Mouse (Mus musculus) gastrocnemius, postnatal 10 days (tissue): ENCODE data around the gene Ints3. TPM values are rescaled to one million over a fixed set of nuclear protein-coding genes. Genes with fewer than 3 reads are reported as not detected.
"Not testable (repeated sequence)": the region's sequence is repeated elsewhere in the genome, so short reads cannot be mapped to it uniquely, and the experiment has no call there.

Source experiments
- DNase-seq: peaks from one replicate; pipeline ENCODE4 v3.0.0; 2021; ENCODE audit warnings: mixed read lengths
- total RNA-seq, 2 experiments: library from RNA; stranded (reverse); gene quantifications; 2 replicates each; pipeline ENCODE4 v1.2.3; 2021

Gene Ints3
- total RNA-seq, 2 experiments from 2014 or later, result 18.4 to 24.3 TPM

DNA sequence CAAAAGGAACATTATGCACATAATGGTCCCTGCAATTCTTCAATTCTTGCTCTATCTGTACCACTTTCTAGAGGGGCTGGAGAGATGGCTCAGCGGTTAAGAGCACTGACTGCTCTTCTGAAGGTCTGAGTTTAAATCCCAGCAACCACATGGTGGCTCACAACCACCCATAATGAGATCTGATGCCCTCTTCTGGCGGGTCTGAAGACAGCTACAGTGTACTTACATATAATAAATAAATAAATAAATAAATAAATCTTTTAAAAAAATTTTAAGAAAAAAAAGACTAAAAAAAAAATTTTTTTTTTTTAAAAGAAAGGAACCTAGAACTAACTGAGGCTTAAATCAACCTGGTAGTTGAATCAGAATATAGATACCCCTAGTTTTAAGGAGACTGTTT is 90.6 kb downstream of the Ints3 start:
- not testable (repeated sequence) for DNase-seq

Other genes starting within 250 kb of the Ints3 start
- 1,000 to 10,000 TPM; 1,294 to 1,303 TPM for gene Rps27, start 220.0 kb downstream of the Ints3 start, total RNA-seq
- gene Rab13, start 219.9 kb downstream of the Ints3 start, total RNA-seq, result 10 to 100 TPM; 14.8 to 16.6 TPM
- 10 to 100 TPM; 48.6 to 52.8 TPM for gene Jtb, start 202.0 kb downstream of the Ints3 start, total RNA-seq
- under 1 TPM in 1 of 2 experiments, not detected in 1; 0.49 TPM for gene Creb3l4, start 190.1 kb downstream of the Ints3 start, total RNA-seq
- 10 to 100 TPM; 68.7 to 77.9 TPM for gene Slc39a1, start 185.4 kb downstream of the Ints3 start, total RNA-seq
- 10 to 100 TPM; 15.1 to 18.0 TPM for gene Crtc2, start 179.5 kb downstream of the Ints3 start, total RNA-seq
- 10 to 100 TPM; 36.0 to 38.9 TPM for gene Dennd4b, start 168.4 kb downstream of the Ints3 start, total RNA-seq
- gene Gatad2b, start 140.4 kb downstream of the Ints3 start, total RNA-seq, result 10 to 100 TPM; 48.5 to 57.8 TPM
- 1 to 10 TPM; 2.1 to 3.4 TPM for gene Slc27a3, start 43.7 kb downstream of the Ints3 start, total RNA-seq
- 10 to 100 TPM; 18.7 to 21.4 TPM for gene Npr1, start 32.2 kb upstream of the Ints3 start, total RNA-seq
- 10 to 100 TPM; 46.4 to 50.3 TPM for gene Ilf2, start 42.5 kb upstream of the Ints3 start, total RNA-seq
- 10 to 100 TPM; 63.2 to 67.2 TPM for gene Snapin, start 57.4 kb upstream of the Ints3 start, total RNA-seq
- gene Chtop, start 75.9 kb upstream of the Ints3 start, total RNA-seq, result 100 to 1,000 TPM; 103 to 108 TPM
- 10 to 100 TPM; 37.5 to 44.2 TPM for gene S100a1, start 80.8 kb upstream of the Ints3 start, total RNA-seq
- 10 to 100 TPM; 15.8 to 17.9 TPM for gene S100a13, start 80.8 kb upstream of the Ints3 start, total RNA-seq
- under 1 TPM in 1 of 2 experiments, not detected in 1; 0.23 TPM for gene S100a14, start 93.2 kb upstream of the Ints3 start, total RNA-seq
- gene S100a16, start 103.6 kb upstream of the Ints3 start, total RNA-seq, result 100 to 1,000 TPM; 124 to 128 TPM
- 1 to 10 TPM in 1 of 2 experiments, under 1 TPM in 1; 0.49 to 1.6 TPM for gene S100a3, start 127.0 kb upstream of the Ints3 start, total RNA-seq
- gene S100a2, start 156.6 kb upstream of the Ints3 start, total RNA-seq, result not detected
- gene Gm42674, start 168.3 kb upstream of the Ints3 start, total RNA-seq, result not detected
- 10 to 100 TPM in 1 of 2 experiments, 1 to 10 TPM in 1; 9.6 to 20.1 TPM for gene S100a4, start 170.1 kb upstream of the Ints3 start, total RNA-seq
- gene S100a5, start 174.9 kb upstream of the Ints3 start, total RNA-seq, result not detected
- 100 to 1,000 TPM in 1 of 2 experiments, 10 to 100 TPM in 1; 83.2 to 102 TPM for gene S100a6, start 179.3 kb upstream of the Ints3 start, total RNA-seq
- not detected for gene S100a7a, start 220.4 kb upstream of the Ints3 start, total RNA-seq
- gene S100a8, start 235.4 kb upstream of the Ints3 start, total RNA-seq, result 10 to 100 TPM in 1 of 2 experiments, under 1 TPM in 1; 0.94 to 42.3 TPM